Mouse (Mus musculus): Measurements from ENCODE around the gene Magohb. TPM values are rescaled to one million over a fixed set of nuclear protein-coding genes. Genes with fewer than 3 reads are reported as not detected.
"Not testable (repeated sequence)": the region's sequence is repeated elsewhere in the genome, so short reads cannot be mapped to it uniquely, and the experiment has no call there.

The Magohb gene
- polyA plus RNA-seq, 1 experiment from 2014 or later = 58.4 TPM

GRCm38 (mm10) chr6:131304776-131305175 lies 11.7 kb upstream of the Magohb start:
- no peaks in the 10 kb centered on the region for H3K36me3 ChIP-seq (ENCODE audit: control insufficient read depth, insufficient read depth, low read length)

GRCm38 (mm10) chr6:131298531-131298930 lies 5.5 kb upstream of the Magohb start:
- H3K36me3 ChIP-seq (ENCODE audit: control insufficient read depth, insufficient read depth, low read length) = no peaks in the 10 kb centered on the region
- H3K9me3 ChIP-seq (ENCODE audit: control insufficient read depth, low read length) = no peaks in the 10 kb centered on the region
- H3K4me1 ChIP-seq (replicated peaks; ENCODE audit: control insufficient read depth, insufficient read depth, low read length) = no peaks in the 10 kb centered on the region
- ATAC-seq (replicated peaks; ENCODE audit: low FRiP score) = no peak
- DNase-seq (ENCODE audit: low spot score) = no peak
- H3K4me3 ChIP-seq (ENCODE audit: low read depth, low read length) = no peak overlapping the region
- no peak overlapping the region for H3K4me2 ChIP-seq (ENCODE audit: low read depth, low read length, severe bottlenecking)
- H3K27ac ChIP-seq (ENCODE audit: low read depth, low read length) = no peak overlapping the region
- no peak overlapping the region for H3K9ac ChIP-seq (ENCODE audit: low read length)
- no peaks in the 10 kb centered on the region for H3K27me3 ChIP-seq (ENCODE audit: control insufficient read depth, insufficient read depth, low read length)

More at GRCm38 (mm10) chr6:131304776-131305175, 11.7 kb upstream of the Magohb start:
- no peak overlapping the region for H3K4me3 ChIP-seq (ENCODE audit: low read depth, low read length)
- H3K4me1 ChIP-seq (replicated peaks; ENCODE audit: control insufficient read depth, insufficient read depth, low read length) = no peaks in the 10 kb centered on the region
- no peak overlapping the region for H3K9ac ChIP-seq (ENCODE audit: low read length)
- no peak overlapping the region for H3K27ac ChIP-seq (ENCODE audit: low read depth, low read length)
- H3K4me2 ChIP-seq (ENCODE audit: low read depth, low read length, severe bottlenecking) = no peak overlapping the region
- no peaks in the 10 kb centered on the region for H3K9me3 ChIP-seq (ENCODE audit: control insufficient read depth, low read length)
- 74% methylated on average over 3 of the region's 3 CpGs for WGBS
- ATAC-seq (replicated peaks; ENCODE audit: low FRiP score) (no peak), DNase-seq (ENCODE audit: low spot score) (no peak)
- no peaks in the 10 kb centered on the region for H3K27me3 ChIP-seq (ENCODE audit: control insufficient read depth, insufficient read depth, low read length)

GRCm38 (mm10) chr6:131294435-131295112 lies 1.5 kb upstream of the Magohb start:
- Histone ChIP-seq H3K36me3 (ENCODE audit: control insufficient read depth, insufficient read depth, low read length) (no peaks in the 10 kb centered on the region), H3K27ac (ENCODE audit: low read depth, low read length) (no peak overlapping the region), H3K4me3 (ENCODE audit: low read depth, low read length) (no peak overlapping the region), H3K4me2 (ENCODE audit: low read depth, low read length, severe bottlenecking) (no peak overlapping the region), H3K9ac (ENCODE audit: low read length) (no peak overlapping the region), H3K9me3 (ENCODE audit: control insufficient read depth, low read length) (no peaks in the 10 kb centered on the region), H3K4me1 (replicated peaks; ENCODE audit: control insufficient read depth, insufficient read depth, low read length) (peaks cover 7% of the 10 kb centered on the region; the same call in 1 of the 2 replicates), H3K27me3 (ENCODE audit: control insufficient read depth, insufficient read depth, low read length) (no peaks in the 10 kb centered on the region)
- 90% methylated on average over 5 of the region's 5 CpGs for WGBS
- no peak for ATAC-seq (replicated peaks; ENCODE audit: low FRiP score)
- no peak for DNase-seq (ENCODE audit: low spot score)

GRCm38 (mm10) chr6:131293916-131294315 lies 872 bp upstream of the Magohb start:
- H3K27me3 ChIP-seq (ENCODE audit: control insufficient read depth, insufficient read depth, low read length) = no peaks in the 10 kb centered on the region
- H3K9ac ChIP-seq (ENCODE audit: low read length) = no peak overlapping the region
- ATAC-seq (replicated peaks; ENCODE audit: low FRiP score) (no peak), DNase-seq (ENCODE audit: low spot score) (no peak)
- no peaks in the 10 kb centered on the region for H3K36me3 ChIP-seq (ENCODE audit: control insufficient read depth, insufficient read depth, low read length)
- no peak overlapping the region for H3K4me3 ChIP-seq (ENCODE audit: low read depth, low read length)
- no peaks in the 10 kb centered on the region for H3K9me3 ChIP-seq (ENCODE audit: control insufficient read depth, low read length)
- H3K4me2 ChIP-seq (ENCODE audit: low read depth, low read length, severe bottlenecking) = no peak overlapping the region
- WGBS = 89% methylated on average over 5 of the region's 5 CpGs
- H3K4me1 ChIP-seq (replicated peaks; ENCODE audit: control insufficient read depth, insufficient read depth, low read length) = peaks cover 7% of the 10 kb centered on the region; the same call in 1 of the 2 replicates
- no peak overlapping the region for H3K27ac ChIP-seq (ENCODE audit: low read depth, low read length)

GRCm38 (mm10) chr6:131292276-131292990 lies 611 bp downstream of the Magohb start:
- no peak for DNase-seq (ENCODE audit: low spot score)

GRCm38 (mm10) chr6:131290430-131290829 lies 2.6 kb downstream of the Magohb start:
- Histone ChIP-seq H3K9me3 (ENCODE audit: control insufficient read depth, low read length) (no peaks in the 10 kb centered on the region), H3K27ac (ENCODE audit: low read depth, low read length) (no peak overlapping the region), H3K36me3 (ENCODE audit: control insufficient read depth, insufficient read depth, low read length) (no peaks in the 10 kb centered on the region), H3K4me2 (ENCODE audit: low read depth, low read length, severe bottlenecking) (no peak overlapping the region), H3K9ac (ENCODE audit: low read length) (no peak overlapping the region), H3K27me3 (ENCODE audit: control insufficient read depth, insufficient read depth, low read length) (no peaks in the 10 kb centered on the region), H3K4me1 (replicated peaks; ENCODE audit: control insufficient read depth, insufficient read depth, low read length) (peaks cover 7% of the 10 kb centered on the region; the same call in 1 of the 2 replicates), H3K4me3 (ENCODE audit: low read depth, low read length) (no peak overlapping the region)
- DNase-seq (ENCODE audit: low spot score) (no peak), ATAC-seq (replicated peaks; ENCODE audit: low FRiP score) (no peak)
- WGBS = 23% methylated on average over 2 of the region's 2 CpGs

More at GRCm38 (mm10) chr6:131292276-131292990, 611 bp downstream of the Magohb start:
- H3K9ac ChIP-seq (ENCODE audit: low read length) = peak overlapping the region; percentile 68
- H3K27ac ChIP-seq (ENCODE audit: low read depth, low read length) = no peak overlapping the region
- H3K4me1 ChIP-seq (replicated peaks; ENCODE audit: control insufficient read depth, insufficient read depth, low read length) = peaks cover 7% of the 10 kb centered on the region; the same call in 1 of the 2 replicates
- peak overlapping the region; percentile 61 for H3K4me3 ChIP-seq (ENCODE audit: low read depth, low read length)
- H3K27me3 ChIP-seq (ENCODE audit: control insufficient read depth, insufficient read depth, low read length) = no peaks in the 10 kb centered on the region
- no peaks in the 10 kb centered on the region for H3K36me3 ChIP-seq (ENCODE audit: control insufficient read depth, insufficient read depth, low read length)
- H3K4me2 ChIP-seq (ENCODE audit: low read depth, low read length, severe bottlenecking) = peak overlapping the region; percentile 63
- H3K9me3 ChIP-seq (ENCODE audit: control insufficient read depth, low read length) = no peaks in the 10 kb centered on the region
- ATAC-seq (replicated peaks; ENCODE audit: low FRiP score) = no peak; the same call in 1 of the 2 replicates
- WGBS = 31% methylated on average over 10 of the region's 10 CpGs

- not testable (repeated sequence) for ATAC-seq (replicated peaks; ENCODE audit: low FRiP score); H3K4me1 ChIP-seq (replicated peaks; ENCODE audit: control insufficient read depth, insufficient read depth, low read length); DNase-seq (ENCODE audit: low spot score); H3K27me3 ChIP-seq (ENCODE audit: control insufficient read depth, insufficient read depth, low read length); H3K27ac ChIP-seq (ENCODE audit: low read depth, low read length); H3K9me3 ChIP-seq (ENCODE audit: control insufficient read depth, low read length); H3K4me3 ChIP-seq (ENCODE audit: low read depth, low read length); H3K36me3 ChIP-seq (ENCODE audit: control insufficient read depth, insufficient read depth, low read length); H3K4me2 ChIP-seq (ENCODE audit: low read depth, low read length, severe bottlenecking); H3K9ac ChIP-seq (ENCODE audit: low read length)
- WGBS = 93% methylated on average over 2 of the region's 2 CpGs
Observed at GRCm38 (mm10) chr6:131278160-131278559, 14.9 kb downstream of the Magohb start.

- no peaks in the 10 kb centered on the region for H3K4me1 ChIP-seq (replicated peaks; ENCODE audit: control insufficient read depth, insufficient read depth, low read length)
- no peaks in the 10 kb centered on the region for H3K9me3 ChIP-seq (ENCODE audit: control insufficient read depth, low read length)
- WGBS = 90% methylated on average over 4 of the region's 4 CpGs
- H3K27me3 ChIP-seq (ENCODE audit: control insufficient read depth, insufficient read depth, low read length) = no peaks in the 10 kb centered on the region
- no peaks in the 10 kb centered on the region for H3K36me3 ChIP-seq (ENCODE audit: control insufficient read depth, insufficient read depth, low read length)
- no peak overlapping the region for H3K4me3 ChIP-seq (ENCODE audit: low read depth, low read length)
- H3K9ac ChIP-seq (ENCODE audit: low read length) = no peak overlapping the region
- H3K4me2 ChIP-seq (ENCODE audit: low read depth, low read length, severe bottlenecking) = no peak overlapping the region
- no peak overlapping the region for H3K27ac ChIP-seq (ENCODE audit: low read depth, low read length)
- no peak for ATAC-seq (replicated peaks; ENCODE audit: low FRiP score)
- DNase-seq (ENCODE audit: low spot score) = no peak
Observed at GRCm38 (mm10) chr6:131276659-131277058, 16.4 kb downstream of the Magohb start.
